Mouse (Mus musculus) G1E-ER4 (cell line): ENCODE data around the gene D430042O09Rik. TPM values are rescaled to one million over a fixed set of nuclear protein-coding genes. Genes with fewer than 3 reads are reported as not detected.

Experiments used
- GATA1 ChIP-seq: IDR thresholded peaks from one replicate; pipeline ENCODE4 v1.8.0; 2012; ENCODE audit warnings: low read length, inconsistent platforms
- polyA plus RNA-seq: library from polyadenylated mRNA; stranded (reverse); fragments of >175 nt; gene quantifications from 2 replicates; pipeline ENCODE4 v1.2.3, GENCODE M21; 2012

The D430042O09Rik gene
- polyA plus RNA-seq, 1 experiment: 3.5 TPM

GRCm38 (mm10) chr7:125878040-125878439, 170.4 kb downstream of the D430042O09Rik start:
- TF ChIP-seq GATA1: no peak

GRCm38 (mm10) chr7:125883232-125883631, 175.5 kb downstream of the D430042O09Rik start:
- TF ChIP-seq GATA1: no peak

- TF ChIP-seq GATA1: no peak
Observed at GRCm38 (mm10) chr7:125886116-125886680, 178.5 kb downstream of the D430042O09Rik start.

GRCm38 (mm10) chr7:125887124-125887523, 179.4 kb downstream of the D430042O09Rik start:
- TF ChIP-seq GATA1: no peak

- no peak for TF ChIP-seq GATA1
Observed at GRCm38 (mm10) chr7:125887761-125888160, 180.1 kb downstream of the D430042O09Rik start.

- TF ChIP-seq GATA1: no peak
Observed at GRCm38 (mm10) chr7:125888373-125888772, 180.7 kb downstream of the D430042O09Rik start.

GRCm38 (mm10) chr7:125893621-125894020, 185.9 kb downstream of the D430042O09Rik start:
- TF ChIP-seq GATA1: no peak

GRCm38 (mm10) chr7:125897059-125897458, 189.4 kb downstream of the D430042O09Rik start:
- TF ChIP-seq GATA1: no peak

GRCm38 (mm10) chr7:125899036-125899435, 191.3 kb downstream of the D430042O09Rik start:
- no peak for TF ChIP-seq GATA1

GRCm38 (mm10) chr7:125899916-125900315, 192.2 kb downstream of the D430042O09Rik start:
- no peak for TF ChIP-seq GATA1

- no peak for TF ChIP-seq GATA1
Observed at GRCm38 (mm10) chr7:125900386-125901161, 192.9 kb downstream of the D430042O09Rik start.

GRCm38 (mm10) chr7:125920801-125921200, 213.1 kb downstream of the D430042O09Rik start:
- no peak for TF ChIP-seq GATA1

- no peak for TF ChIP-seq GATA1
Observed at GRCm38 (mm10) chr7:125924044-125924443, 216.4 kb downstream of the D430042O09Rik start.

Other genes with a start within 250 kb of the D430042O09Rik start
- 11.4 and 13.6 TPM in 2 replicates for gene Nsmce1, start 216.3 kb upstream of the D430042O09Rik start, polyA plus RNA-seq
- gene Il4ra, start 155.8 kb upstream of the D430042O09Rik start, polyA plus RNA-seq: 5.3 and 6.3 TPM in 2 replicates
- gene Il21r, start 104.5 kb upstream of the D430042O09Rik start, polyA plus RNA-seq: not detected in 2 replicates
- 105 and 136 TPM in 2 replicates for gene Gtf3c1, start 108 bp upstream of the D430042O09Rik start, polyA plus RNA-seq